Mouse (Mus musculus) myocyte (in vitro differentiated cells): ENCODE results near the gene Prr13. TPM values are rescaled to one million over a fixed set of nuclear protein-coding genes. Genes with fewer than 3 reads are reported as not detected.
A peak's percentile ranks its signal among the peaks of the same experiment; 100 is the strongest.

Experiments
- H3K27me3 ChIP-seq: one replicate; pipeline ENCODE4 v1.6.1; 2011; ENCODE audit not compliant: control insufficient read depth, insufficient read depth, insufficient read length
- H3K36me3 ChIP-seq: one replicate; pipeline ENCODE4 v1.6.1; 2011; ENCODE audit not compliant: control insufficient read depth, insufficient read depth
- H3K4me2 ChIP-seq: one replicate; pipeline ENCODE4 v1.6.1; 2011; ENCODE audit warnings: low read depth, control low read depth
- H3K4me3 ChIP-seq: one replicate; pipeline ENCODE4 v1.5.1; 2011; ENCODE audit warnings: mild to moderate bottlenecking, control low read depth, moderate library complexity
- H3K79me2 ChIP-seq: one replicate; pipeline ENCODE4 v1.6.1; 2011; ENCODE audit not compliant: control insufficient read depth, insufficient read depth
- H3ac ChIP-seq: one replicate; pipeline ENCODE4 v1.6.1; 2011; ENCODE audit not compliant: control insufficient read depth, insufficient read length
- CEBPB ChIP-seq: IDR thresholded peaks from 2 replicates; pipeline ENCODE4 v1.6.1; 2011; ENCODE audit warnings: mild to moderate bottlenecking, moderate library complexity; ENCODE audit not compliant: poor library complexity, insufficient read depth, severe bottlenecking
- E2F4 ChIP-seq: IDR thresholded peaks from one replicate; pipeline ENCODE4 v1.6.1; 2011; ENCODE audit warnings: mild to moderate bottlenecking, control low read depth, moderate library complexity; ENCODE audit not compliant: insufficient read depth
- MAX ChIP-seq: IDR thresholded peaks from one replicate; pipeline ENCODE4 v1.6.1; 2011; ENCODE audit warnings: low read depth, mild to moderate bottlenecking, control low read depth
- MYOD1 ChIP-seq, 3 experiments: IDR thresholded peaks; one replicate each; pipeline ENCODE4 v1.6.1; 2011; ENCODE audit warnings: control low read depth in 2 of 3, low read depth in 2 of 3, mild to moderate bottlenecking in 2 of 3, moderate library complexity in 1 of 3; ENCODE audit not compliant: insufficient read length in 2 of 3, control insufficient read depth in 1 of 3
- MYOG ChIP-seq, 3 experiments: IDR thresholded peaks; one replicate each; pipeline ENCODE4 v1.6.1; 2011; ENCODE audit warnings: control low read depth in 2 of 3, low read depth in 2 of 3, mild to moderate bottlenecking in 2 of 3; ENCODE audit not compliant: insufficient read length in 2 of 3, control insufficient read depth in 1 of 3, insufficient read depth in 1 of 3
- POLR2A ChIP-seq: IDR thresholded peaks from one replicate; pipeline ENCODE4 v1.6.1; 2011; ENCODE audit warnings: low read depth, mild to moderate bottlenecking, control low read depth, moderate library complexity; ENCODE audit not compliant: insufficient read length
- POLR2AphosphoS2 ChIP-seq: IDR thresholded peaks from one replicate; pipeline ENCODE4 v1.6.1; 2011; ENCODE audit warnings: low read depth, control low read depth; ENCODE audit not compliant: insufficient read length
- REST ChIP-seq: IDR thresholded peaks from one replicate; pipeline ENCODE4 v1.6.1; 2011; ENCODE audit warnings: mild to moderate bottlenecking, control low read depth, moderate library complexity; ENCODE audit not compliant: insufficient read depth, insufficient read length
- SRF ChIP-seq: IDR thresholded peaks from one replicate; pipeline ENCODE4 v1.6.1; 2011; ENCODE audit warnings: low read depth; ENCODE audit not compliant: control insufficient read depth, insufficient read length
- TCF12 ChIP-seq: IDR thresholded peaks from one replicate; pipeline ENCODE4 v1.6.1; 2011; ENCODE audit warnings: mild to moderate bottlenecking, control low read depth; ENCODE audit not compliant: poor library complexity, insufficient read depth, severe bottlenecking
- TCF3 ChIP-seq: IDR thresholded peaks from one replicate; pipeline ENCODE4 v1.6.1; 2011; ENCODE audit warnings: low read depth, control low read depth; ENCODE audit not compliant: insufficient read length
- USF1 ChIP-seq: IDR thresholded peaks from one replicate; pipeline ENCODE4 v1.6.1; 2011; ENCODE audit warnings: low read depth, mild to moderate bottlenecking, control low read depth, moderate library complexity
- polyA plus RNA-seq: library from polyadenylated mRNA; unstranded; fragments of >200 nt; fragmentation: generic; extraction: Trizol; gene quantifications from one replicate; pipeline ENCODE4 v1.2.1, GENCODE M21; 2012; ENCODE audit warnings: missing spikeins

The Prr13 gene
- polyA plus RNA-seq, 1 experiment: 92.9 TPM

DNA sequence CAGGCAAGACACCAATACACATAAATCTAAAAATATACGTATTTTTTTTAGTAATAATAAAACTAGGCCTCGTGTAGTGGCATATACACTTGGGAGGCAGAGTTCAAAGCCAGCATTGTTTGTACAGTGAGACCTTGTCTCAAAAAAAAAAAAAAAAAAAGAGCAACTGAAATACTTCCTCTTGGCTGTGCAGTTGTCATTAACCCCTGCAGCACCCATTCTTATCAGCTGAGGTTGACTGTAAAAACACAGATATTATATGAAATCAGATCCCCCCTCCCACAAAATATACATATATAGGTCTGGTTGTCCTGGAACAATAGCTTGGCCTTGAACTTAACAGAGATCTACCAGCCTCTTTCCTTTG, 47.6 kb downstream of the Prr13 start:
- Histone ChIP-seq H3K36me3 (peaks cover 34% of the 10 kb centered on the region), H3K79me2 (no peaks in the 10 kb centered on the region), H3ac (no peak overlapping the region), H3K27me3 (no peaks in the 10 kb centered on the region), H3K4me3 (no peak overlapping the region), H3K4me2 (no peak overlapping the region)
- TF ChIP-seq REST (no peak), MYOD1 (IDR thresholded peaks at IDR 0.05; ENCODE audit: control insufficient read depth in 1 of 3, insufficient read length in 2 of 3, low read depth in 2 of 3) (no peak), POLR2A (no peak), POLR2AphosphoS2 (no peak), MAX (no peak), MYOG (IDR thresholded peaks at IDR 0.05; ENCODE audit: control insufficient read depth in 1 of 3, insufficient read depth in 1 of 3, insufficient read length in 2 of 3, low read depth in 2 of 3) (no peak), CEBPB (no peak), E2F4 (no peak), USF1 (no peak), TCF12 (no peak), SRF (no peak), TCF3 (no peak)

- Histone ChIP-seq H3K79me2 (no peaks in the 10 kb centered on the region), H3K36me3 (peaks cover 30% of the 10 kb centered on the region)
Observed at GRCm38 (mm10) chr15:102506864-102507263, 48.0 kb downstream of the Prr13 start.

GRCm38 (mm10) chr15:102507561-102507960, 48.7 kb downstream of the Prr13 start:
- H3K27me3 ChIP-seq: no peaks in the 10 kb centered on the region
- H3K79me2 ChIP-seq: no peaks in the 10 kb centered on the region
- peak; percentile 31 for TF ChIP-seq POLR2AphosphoS2
- TF ChIP-seq POLR2A: peak; percentile 23
- no peak for TF ChIP-seq E2F4
- no peak for TF ChIP-seq REST
- TF ChIP-seq MAX: no peak
- no peak overlapping the region for H3K4me2 ChIP-seq
- no peak overlapping the region for H3ac ChIP-seq
- no peak overlapping the region for H3K4me3 ChIP-seq
- H3K36me3 ChIP-seq: peaks cover 23% of the 10 kb centered on the region

More at GRCm38 (mm10) chr15:102506864-102507263, 48.0 kb downstream of the Prr13 start:
- Histone ChIP-seq H3ac (no peak overlapping the region), H3K27me3 (no peaks in the 10 kb centered on the region), H3K4me2 (no peak overlapping the region), H3K4me3 (no peak overlapping the region)
- TF ChIP-seq MYOD1 (IDR thresholded peaks at IDR 0.05; ENCODE audit: control insufficient read depth in 1 of 3, insufficient read length in 2 of 3, low read depth in 2 of 3) (no peak), POLR2AphosphoS2 (peak; percentile 52), MYOG (IDR thresholded peaks at IDR 0.05; ENCODE audit: control insufficient read depth in 1 of 3, insufficient read depth in 1 of 3, insufficient read length in 2 of 3, low read depth in 2 of 3) (no peak)

GRCm38 (mm10) chr15:102508336-102508735, 49.5 kb downstream of the Prr13 start:
- H3K27me3 ChIP-seq: no peaks in the 10 kb centered on the region
- TF ChIP-seq E2F4 (no peak), SRF (no peak), POLR2AphosphoS2 (peak; percentile 66)
- peaks cover 15% of the 10 kb centered on the region for H3K36me3 ChIP-seq
- H3ac ChIP-seq: no peak overlapping the region
- H3K79me2 ChIP-seq: no peaks in the 10 kb centered on the region
- no peak overlapping the region for H3K4me3 ChIP-seq
- H3K4me2 ChIP-seq: no peak overlapping the region

GRCm38 (mm10) chr15:102510110-102510509, 51.3 kb downstream of the Prr13 start:
- H3K79me2 ChIP-seq: no peaks in the 10 kb centered on the region
- TF ChIP-seq REST (no peak), MYOD1 (IDR thresholded peaks at IDR 0.05; ENCODE audit: control insufficient read depth in 1 of 3, insufficient read length in 2 of 3, low read depth in 2 of 3) (no peak), CEBPB (no peak), USF1 (no peak), POLR2AphosphoS2 (no peak)
- H3ac ChIP-seq: no peak overlapping the region
- no peaks in the 10 kb centered on the region for H3K27me3 ChIP-seq
- peak overlapping the region; percentile 71 for H3K4me2 ChIP-seq
- peak overlapping the region; percentile 15 for H3K4me3 ChIP-seq
- no peaks in the 10 kb centered on the region for H3K36me3 ChIP-seq

- H3K4me2 ChIP-seq: peak overlapping the region; percentile 71
- no peaks in the 10 kb centered on the region for H3K36me3 ChIP-seq
- no peak overlapping the region for H3ac ChIP-seq
- no peaks in the 10 kb centered on the region for H3K79me2 ChIP-seq
- peak in 1 of 3 experiments; percentile 23 for TF ChIP-seq MYOD1 (IDR thresholded peaks at IDR 0.05; ENCODE audit: control insufficient read depth in 1 of 3, insufficient read length in 2 of 3, low read depth in 2 of 3)
- peak; percentile 68 for TF ChIP-seq USF1
- no peak for TF ChIP-seq CEBPB
- TF ChIP-seq TCF3: no peak
- peak; percentile 58 for TF ChIP-seq POLR2AphosphoS2
- TF ChIP-seq SRF: no peak
- TF ChIP-seq REST: no peak
- TF ChIP-seq POLR2A: peak; percentile 10
- peak in 1 of 3 experiments; percentile 15 for TF ChIP-seq MYOG (IDR thresholded peaks at IDR 0.05; ENCODE audit: control insufficient read depth in 1 of 3, insufficient read depth in 1 of 3, insufficient read length in 2 of 3, low read depth in 2 of 3)
- no peak for TF ChIP-seq TCF12
- TF ChIP-seq MAX: no peak
- peak overlapping the region; percentile 15 for H3K4me3 ChIP-seq
- H3K27me3 ChIP-seq: no peaks in the 10 kb centered on the region
Observed at GRCm38 (mm10) chr15:102510590-102511284, 51.9 kb downstream of the Prr13 start.
